Comparison of ENCODE assay signal across 27 mouse cellular contexts in the genomic region with DNA sequence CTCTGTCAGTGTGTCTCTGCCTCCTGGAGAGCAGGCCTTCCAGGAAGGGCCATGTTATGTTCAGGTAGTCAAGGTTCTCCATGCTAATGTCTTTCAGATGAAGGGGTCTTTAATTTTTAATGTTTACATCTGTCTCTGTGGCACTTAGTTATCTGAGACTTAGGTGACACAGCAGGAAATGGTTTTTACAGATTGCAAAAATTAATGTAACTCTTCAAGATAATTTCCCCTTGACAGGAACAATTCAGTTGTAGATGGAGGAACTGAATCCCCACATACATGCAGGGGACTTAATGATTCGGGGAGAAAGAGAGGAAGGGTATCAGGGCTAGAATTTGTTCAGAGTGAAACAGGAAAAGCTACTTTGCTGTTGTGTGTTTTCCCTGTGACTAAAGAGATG.
"Had no signal": no experiment of that assay in that cellular context is flagged by ENCODE, and none has a peak within 500 bp of the region (broad histone marks: within the 10 kb centered on the region; RNA-seq: fewer than 3 reads in every experiment).

No protein-coding gene starts in this region.

- H3K36me3 ChIP-seq: limb, embryonic 15.5 days; lung, embryonic 15.5 days; midbrain, embryonic 12.5 days; midbrain, embryonic 15.5 days had no signal

- H3K27ac ChIP-seq: limb, embryonic 12.5 days; limb, embryonic 13.5 days; limb, embryonic 15.5 days; liver, embryonic 12.5 days; liver, embryonic 13.5 days; liver, embryonic 14.5 days; liver, embryonic 15.5 days; lung, embryonic 15.5 days; macrophage; midbrain, embryonic 10.5 days; midbrain, embryonic 12.5 days; midbrain, embryonic 13.5 days; midbrain, embryonic 15.5 days had no signal

- H3K9me3 ChIP-seq: limb, embryonic 10.5 days; limb, embryonic 12.5 days; limb, embryonic 13.5 days; limb, embryonic 15.5 days; liver, embryonic 12.5 days; liver, embryonic 13.5 days; liver, embryonic 15.5 days; lung, embryonic 15.5 days; megakaryocyte, embryonic 14.5 days; midbrain, embryonic 10.5 days; midbrain, embryonic 12.5 days; midbrain, embryonic 13.5 days; midbrain, embryonic 15.5 days had no signal

- H3K27me3 ChIP-seq: limb, embryonic 12.5 days; limb, embryonic 13.5 days; limb, embryonic 15.5 days; liver, embryonic 12.5 days; liver, embryonic 13.5 days; liver, embryonic 15.5 days; lung, embryonic 15.5 days; megakaryocyte, embryonic 14.5 days; midbrain, embryonic 12.5 days; midbrain, embryonic 13.5 days; midbrain, embryonic 15.5 days had no signal

- H3K4me1 ChIP-seq: liver, embryonic 12.5 days; liver, embryonic 13.5 days; liver, embryonic 15.5 days; lung, embryonic 15.5 days had no signal

- DNase-seq: left cerebral cortex, postnatal 4 days; liver; liver, embryonic 13.5 days; liver, postnatal 0 days; lung, adult 18-20 months; lung, adult 2 months; lung, embryonic 14.5 days; lung, postnatal 10 days; lung, postnatal 14 days; lung, postnatal 36 days; lung, postnatal 4 days; midbrain, embryonic 14.5 days had no signal

- H3K4me3 ChIP-seq: limb, embryonic 10.5 days; limb, embryonic 12.5 days; limb, embryonic 13.5 days; limb, embryonic 15.5 days; liver, embryonic 12.5 days; liver, embryonic 13.5 days; liver, embryonic 15.5 days; lung, embryonic 15.5 days; megakaryocyte, embryonic 14.5 days; midbrain, embryonic 10.5 days; midbrain, embryonic 12.5 days; midbrain, embryonic 13.5 days; midbrain, embryonic 15.5 days; myocyte had no signal

- H3K9ac ChIP-seq: limb, embryonic 12.5 days; limb, embryonic 13.5 days; limb, embryonic 15.5 days; liver, embryonic 12.5 days; liver, embryonic 13.5 days; liver, embryonic 14.5 days; liver, embryonic 15.5 days; liver, postnatal 0 days; lung, embryonic 14.5 days; lung, embryonic 15.5 days; midbrain, embryonic 12.5 days; midbrain, embryonic 13.5 days; midbrain, embryonic 15.5 days had no signal
